Mouse (Mus musculus) liver, postnatal 0 days (tissue): ENCODE measurements at regions not wholly inside any gene's neighbourhood (a gene's known extent, or its start where the extent isn't known, plus 50 kb on each side); places are given as distances from the start of the nearest gene placed in this dataset.

Source experiments
- CTCF ChIP-seq: sonication (generic); IDR thresholded peaks from 2 replicates; pipeline ENCODE4 v1.5.1; 2016; ENCODE audit warnings: antibody characterized with exemption, low read depth
- EP300 ChIP-seq: IDR thresholded peaks from 2 replicates; pipeline ENCODE4 v1.6.1; 2016; ENCODE audit warnings: antibody characterized with exemption, low read depth, mild to moderate bottlenecking

GRCm38 (mm10) chr10:126788277-126788676 lies 112.9 kb downstream of the Atp23 start:
- TF ChIP-seq EP300 (no peak), CTCF (no peak)
